Mouse (Mus musculus) kidney, adult 2 months (tissue): ENCODE measurements around the gene Gid4.

ENCODE experiments used
- CTCF ChIP-seq: fragments of 200-500 bp; conservative IDR thresholded peaks from 2 replicates; pipeline ENCODE4 v1.5.1; 2011; ENCODE audit warnings: low read depth, mild to moderate bottlenecking, control low read depth, low read length, moderate library complexity, mixed read lengths; ENCODE audit not compliant: insufficient read depth, insufficient read length
- POLR2A ChIP-seq: fragments of 200-500 bp; IDR thresholded peaks from one replicate; pipeline ENCODE4 v1.6.1; 2011; ENCODE audit warnings: low read depth, low read length, control low read depth

DNA sequence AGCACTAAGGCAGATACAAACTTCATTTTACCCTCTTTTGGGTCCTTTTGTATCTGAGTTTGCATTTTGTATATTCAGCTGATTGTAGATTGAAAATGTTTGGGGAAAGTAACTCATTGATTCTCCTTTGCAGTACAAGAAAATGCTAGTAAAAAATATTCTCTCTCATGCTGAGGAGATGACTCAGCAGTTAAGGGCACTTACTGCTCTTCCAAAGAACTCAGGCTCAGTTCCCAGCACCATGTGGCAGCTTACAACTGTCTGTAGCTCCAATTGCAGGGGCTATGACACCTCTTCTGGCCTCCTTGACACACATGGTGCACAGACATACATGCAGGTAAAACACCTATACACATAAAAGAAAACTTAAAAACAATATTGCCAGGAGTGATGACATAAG lies 16.6 kb downstream of the Gid4 start:
- TF ChIP-seq CTCF (no peak), POLR2A (no peak)
